Mouse (Mus musculus) heart, adult 2 months (tissue): ENCODE results near the gene Tpra1. TPM values are rescaled to one million over a fixed set of nuclear protein-coding genes. Genes with fewer than 3 reads are reported as not detected.

Experiments used
- DNase-seq, 2 experiments: peaks; one replicate each; pipeline ENCODE4 v3.0.0; 2021
- H3K27ac ChIP-seq: fragments of 200-600 bp; 2 replicates; pipeline ENCODE4 v1.8.1; 2022
- H3K27me3 ChIP-seq: fragments of 200-500 bp; 2 replicates; pipeline ENCODE4 v1.6.1; 2012; ENCODE audit warnings: mild to moderate bottlenecking, low read length, inconsistent platforms, mixed read lengths; ENCODE audit not compliant: control insufficient read depth, insufficient read depth
- H3K36me3 ChIP-seq: fragments of 200-500 bp; 2 replicates; pipeline ENCODE4 v1.6.1; 2012; ENCODE audit warnings: low read length, inconsistent platforms; ENCODE audit not compliant: control insufficient read depth, insufficient read depth
- H3K4me1 ChIP-seq: fragments of 200-500 bp; 2 replicates; pipeline ENCODE4 v1.6.1; 2011; ENCODE audit warnings: low read length; ENCODE audit not compliant: control insufficient read depth, insufficient read depth
- H3K4me3 ChIP-seq: fragments of 200-600 bp; 2 replicates; pipeline ENCODE4 v1.8.1; 2022
- H3K79me2 ChIP-seq: fragments of 200-500 bp; replicated peaks from 2 replicates; pipeline ENCODE4 v1.6.1; 2012; ENCODE audit warnings: mild to moderate bottlenecking, inconsistent platforms, low read length, moderate library complexity, mixed read lengths; ENCODE audit not compliant: control insufficient read depth, insufficient read depth
- H3K9ac ChIP-seq: fragments of 200-500 bp; 2 replicates; pipeline ENCODE4 v1.6.1; 2012; ENCODE audit warnings: low read depth, mild to moderate bottlenecking, control low read depth, inconsistent platforms, low read length, mixed read lengths
- CTCF ChIP-seq: fragments of 200-600 bp; IDR thresholded peaks from 2 replicates; pipeline ENCODE4 v1.8.1; 2022; ENCODE audit warnings: antibody characterized with exemption, mild to moderate bottlenecking, moderate library complexity
- EP300 ChIP-seq: fragments of 200-500 bp; IDR thresholded peaks from 2 replicates; pipeline ENCODE4 v1.6.1; 2011; ENCODE audit warnings: low read depth, low read length, control low read depth; ENCODE audit not compliant: insufficient read depth
- POLR2A ChIP-seq: fragments of 200-500 bp; IDR thresholded peaks from 2 replicates; pipeline ENCODE4 v1.6.1; 2011; ENCODE audit warnings: mild to moderate bottlenecking, low read depth, low read length, control low read depth; ENCODE audit not compliant: insufficient read depth
- WGBS: fragments of 180-500 bp; shearing (Covaris S2); methylation state at CpG from one replicate; pipeline ENCODE4 v1.1.7; 2018; 5-methylcytosine and 5-hydroxymethylcytosine counted together
- intact Hi-C: fragments of 180-260 bp; cut with DNase I; formaldehyde crosslinking; loops from one replicate; pipeline ENCODE4 v1.15.1; 2025
- polyA plus RNA-seq: library from polyadenylated mRNA; depleted of rRNA; stranded (reverse); fragments of >200 nt; gene quantifications from 2 replicates; pipeline ENCODE4 v1.2.3, GENCODE M21; 2012
- total RNA-seq, 2 experiments: library from RNA; stranded (reverse); gene quantifications; 2 replicates each; pipeline ENCODE4 v1.2.3; 2021

Gene Tpra1
- total and polyA plus RNA-seq, 3 experiments, result 34.4 to 88.0 (median 34.8) TPM

DNA sequence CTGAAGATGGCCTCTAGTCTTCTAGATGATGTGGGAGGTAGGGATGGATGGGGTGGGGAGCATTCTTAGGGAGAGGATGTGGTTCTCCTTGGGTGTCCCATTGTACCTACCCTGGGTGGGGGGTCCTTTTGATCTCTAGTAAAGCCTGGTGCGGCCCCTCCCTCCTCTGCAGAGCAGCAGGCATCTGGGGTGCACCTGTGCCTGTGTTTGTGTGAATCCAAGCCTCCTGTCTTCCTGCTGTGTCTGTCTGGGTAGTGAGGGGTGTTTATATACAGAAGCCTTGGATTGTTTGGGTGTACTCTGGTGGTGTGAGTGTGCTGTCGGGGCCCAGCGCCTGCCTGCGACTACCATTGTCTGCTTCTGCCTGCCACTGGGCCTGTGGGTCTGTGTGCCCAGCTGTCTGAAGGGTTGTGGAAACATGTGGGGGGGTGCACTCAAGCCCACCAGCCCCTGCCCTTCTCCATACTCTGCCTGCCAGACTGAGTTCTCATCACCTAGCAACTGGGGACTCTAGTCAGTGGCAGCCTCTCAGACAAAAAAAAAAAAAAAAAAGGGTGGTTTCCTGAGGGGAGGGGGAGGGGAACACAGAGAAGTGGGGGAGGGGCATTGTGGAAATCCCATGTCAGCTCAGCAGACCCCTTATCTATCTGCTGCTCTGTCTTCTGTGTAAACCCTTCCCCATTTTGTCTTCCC lies 36.1 kb downstream of the Tpra1 start:
- H3K79me2 ChIP-seq, result no peaks in the 10 kb centered on the region
- WGBS, result 76% methylated on average over 4 of the region's 4 CpGs
- no peak overlapping the region for H3K4me3 ChIP-seq
- no peak overlapping the region for H3K9ac ChIP-seq
- H3K36me3 ChIP-seq, result no peaks in the 10 kb centered on the region
- no peak for TF ChIP-seq CTCF
- no peak for TF ChIP-seq POLR2A
- no peak for TF ChIP-seq EP300
- no peaks in the 10 kb centered on the region for H3K27me3 ChIP-seq
- H3K27ac ChIP-seq, result no peak overlapping the region
- no peak for DNase-seq
- H3K4me1 ChIP-seq, result peaks cover 9% of the 10 kb centered on the region
- intact Hi-C loops, result loop anchor here (5.0 to 10.0 kb wide), 2 partner anchors 97 to 299 kb away; no protein-coding TSS in a partner anchor

DNA sequence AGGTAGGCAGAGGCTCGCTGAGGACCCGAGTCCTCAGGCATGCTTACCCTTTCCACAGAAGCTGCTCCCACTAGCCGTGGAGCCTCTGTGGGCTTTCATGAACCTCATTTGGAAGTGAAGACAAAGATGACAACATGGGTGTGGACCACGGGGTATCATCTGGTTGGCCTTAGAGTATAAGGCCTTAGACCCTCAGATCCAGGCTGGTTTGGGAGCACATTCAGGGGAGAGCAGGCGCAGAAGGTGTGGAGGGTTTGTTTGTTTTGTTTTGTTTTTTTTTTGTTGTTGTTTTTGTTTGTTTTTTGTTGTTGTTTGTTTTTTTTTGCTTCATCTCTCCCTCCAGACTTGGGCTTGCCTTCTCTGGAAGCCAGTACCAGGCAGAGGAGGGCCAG lies 36.6 kb downstream of the Tpra1 start:
- H3K36me3 ChIP-seq, result no peaks in the 10 kb centered on the region
- peaks cover 9% of the 10 kb centered on the region for H3K4me1 ChIP-seq
- DNase-seq, result no peak
- WGBS, result 85% methylated on average over 5 of the region's 5 CpGs
- no peaks in the 10 kb centered on the region for H3K27me3 ChIP-seq
- intact Hi-C loops, result loop anchor here (5.0 to 10.0 kb wide), 2 partner anchors 96 to 299 kb away; no protein-coding TSS in a partner anchor
- H3K79me2 ChIP-seq, result no peaks in the 10 kb centered on the region
- no peak overlapping the region for H3K4me3 ChIP-seq
- TF ChIP-seq POLR2A, result no peak
- no peak for TF ChIP-seq CTCF
- no peak for TF ChIP-seq EP300
- H3K27ac ChIP-seq, result peak overlapping the region; percentile 93
- no peak overlapping the region for H3K9ac ChIP-seq

DNA sequence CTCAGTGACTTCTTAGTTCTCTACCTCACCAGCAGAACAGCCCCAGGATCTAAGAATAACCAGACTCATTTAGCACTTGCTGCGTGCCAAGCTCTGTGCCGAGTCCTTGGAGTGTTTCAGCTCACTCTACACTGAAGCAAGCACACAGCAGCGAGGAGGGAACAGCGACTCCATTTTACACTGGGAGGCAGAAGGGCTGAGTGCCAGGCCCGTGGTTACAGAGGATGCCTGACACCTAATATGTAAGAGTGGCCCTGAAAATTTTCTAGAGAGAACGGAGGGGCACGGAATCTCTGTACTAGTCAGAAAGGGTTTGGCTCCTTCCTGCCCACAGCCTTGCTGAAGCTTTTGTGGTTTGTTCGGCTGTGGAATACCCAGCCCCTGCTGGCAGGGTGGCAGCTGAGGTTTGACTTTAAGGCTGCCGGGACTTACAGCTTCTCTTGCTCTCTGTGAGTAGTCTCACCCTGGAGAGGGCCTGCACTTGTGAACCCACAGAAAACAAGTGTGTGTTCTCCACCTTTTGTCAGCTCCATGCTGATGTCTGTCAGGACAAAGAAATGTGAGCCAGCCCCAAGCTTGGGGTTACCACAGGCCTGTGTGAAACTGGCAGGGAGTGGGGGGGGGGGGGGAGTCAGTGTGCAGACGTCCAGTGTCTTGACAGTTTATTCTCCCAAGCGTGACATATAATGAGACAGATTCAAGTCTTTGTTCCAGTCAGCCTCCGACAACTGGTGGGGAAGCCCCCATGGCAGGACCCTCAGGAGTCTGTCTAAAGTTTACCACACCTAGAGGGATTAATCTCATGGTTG lies 37.4 kb downstream of the Tpra1 start:
- Histone ChIP-seq H3K79me2 (no peaks in the 10 kb centered on the region), H3K36me3 (no peaks in the 10 kb centered on the region), H3K27me3 (no peaks in the 10 kb centered on the region), H3K4me3 (0 out of 2 replicates have a peak overlapping the region, but pooled peaks have one; percentile 16), H3K27ac (peak overlapping the region; percentile 93), H3K4me1 (peaks cover 9% of the 10 kb centered on the region), H3K9ac (peak overlapping the region; percentile 43)
- intact Hi-C loops, result loop anchor here (5.0 to 10.0 kb wide), 2 partner anchors 95 to 298 kb away; no protein-coding TSS in a partner anchor
- peak in 1 of 2 experiments; percentile 63 for DNase-seq
- no peak for TF ChIP-seq EP300
- peak; percentile 67; the same call in 1 of the 2 replicates for TF ChIP-seq POLR2A
- 0 out of 2 replicates have a peak, but pooled peaks have one; percentile 3 for TF ChIP-seq CTCF
- WGBS, result 57% methylated on average over 12 of the region's 12 CpGs

DNA sequence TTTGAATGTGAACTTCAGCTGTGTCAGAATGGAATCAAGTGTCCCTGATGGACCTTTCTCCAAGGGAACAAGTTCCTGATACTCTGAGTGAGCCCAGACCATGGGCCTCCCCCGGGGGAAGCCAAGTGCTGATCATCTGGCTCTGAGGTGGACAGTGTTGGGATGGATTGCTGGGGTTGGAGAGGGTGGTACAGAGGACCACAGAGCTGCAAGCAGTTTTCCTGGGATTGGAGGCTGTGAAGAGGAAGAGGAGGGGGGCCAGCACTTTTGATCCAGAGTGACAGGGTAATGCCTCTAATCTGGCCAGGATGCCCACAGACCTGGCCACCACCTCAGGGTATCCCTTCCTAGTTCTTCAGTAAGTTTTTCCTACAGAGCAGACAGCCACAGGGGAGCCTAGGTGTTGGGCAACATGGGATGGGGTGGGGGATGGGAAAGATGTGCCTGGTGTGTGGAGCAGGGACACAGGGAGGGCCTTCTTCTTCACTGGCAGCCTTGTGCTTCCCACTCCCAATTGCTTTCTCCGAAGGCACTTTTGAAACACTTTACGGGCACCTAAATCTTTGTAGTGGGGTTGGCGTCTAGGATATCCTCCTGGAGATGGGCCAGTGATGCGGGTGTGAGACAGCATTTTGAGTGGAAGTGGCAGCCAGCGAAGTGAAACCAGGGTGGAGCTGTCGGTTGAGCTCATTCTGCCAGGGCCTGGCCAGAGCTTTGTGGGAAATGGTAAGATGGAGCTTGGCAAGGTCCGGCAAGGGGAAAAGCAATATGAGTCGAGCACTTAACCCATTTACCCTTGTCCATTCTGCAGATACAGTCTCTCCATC lies 38.3 kb downstream of the Tpra1 start:
- H3K4me1 ChIP-seq, result peaks cover 9% of the 10 kb centered on the region
- H3K27me3 ChIP-seq, result no peaks in the 10 kb centered on the region
- peak in 1 of 2 experiments; percentile 38 for DNase-seq
- peak overlapping the region; percentile 43 for H3K9ac ChIP-seq
- H3K36me3 ChIP-seq, result no peaks in the 10 kb centered on the region
- H3K27ac ChIP-seq, result peak overlapping the region; percentile 93
- no peak overlapping the region for H3K4me3 ChIP-seq
- no peak for TF ChIP-seq CTCF
- TF ChIP-seq POLR2A, result no peak
- TF ChIP-seq EP300, result no peak
- H3K79me2 ChIP-seq, result no peaks in the 10 kb centered on the region
- intact Hi-C loops, result no loop called here
- WGBS, result 65% methylated on average over 9 of the region's 9 CpGs

DNA sequence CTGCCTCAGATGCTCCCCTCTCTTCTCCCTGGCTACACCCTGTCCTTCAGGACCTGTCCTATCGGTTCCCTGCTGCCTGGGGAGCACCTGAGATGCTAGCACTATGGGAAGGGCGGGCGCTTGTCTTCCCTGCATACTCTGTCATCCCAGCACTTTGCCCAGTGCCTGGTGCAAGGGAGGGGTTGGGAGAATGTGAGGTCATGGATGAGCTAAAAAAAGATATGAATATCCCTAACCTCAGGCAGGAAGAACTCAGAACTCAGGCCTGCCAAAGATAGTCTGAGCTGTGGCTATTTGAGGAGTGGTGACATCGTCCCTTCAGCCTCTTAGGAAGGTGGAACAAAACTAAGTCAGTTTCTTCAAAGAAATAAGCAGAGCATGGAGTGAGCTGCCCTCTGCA lies 39.6 kb downstream of the Tpra1 start:
- peak in 1 of 2 experiments; percentile 66 for DNase-seq
- peaks cover 9% of the 10 kb centered on the region for H3K4me1 ChIP-seq

More for the DNA sequence above, 39.6 kb downstream of the Tpra1 start:
- no peak overlapping the region for H3K4me3 ChIP-seq
- no peaks in the 10 kb centered on the region for H3K27me3 ChIP-seq
- 32% methylated on average over 4 of the region's 4 CpGs for WGBS
- no peaks in the 10 kb centered on the region for H3K79me2 ChIP-seq
- intact Hi-C loops, result no loop called here
- TF ChIP-seq POLR2A (peak; percentile 40; the same call in 1 of the 2 replicates), CTCF (no peak), EP300 (peak; percentile 13; the same call in 1 of the 2 replicates)
- H3K36me3 ChIP-seq, result no peaks in the 10 kb centered on the region
- peak overlapping the region; percentile 93 for H3K27ac ChIP-seq
- peak overlapping the region; percentile 66 for H3K9ac ChIP-seq
